Mouse (Mus musculus) kidney, embryonic 16.5 days (tissue): ENCODE measurements around the gene Chd2. TPM values are rescaled to one million over a fixed set of nuclear protein-coding genes. Genes with fewer than 3 reads are reported as not detected.
A peak's percentile ranks its signal among the peaks of the same experiment; 100 is the strongest.

ENCODE experiments used
- ATAC-seq: fragments of 200-750 bp; cut with Nextera tagmentation; 2 replicates; pipeline ENCODE4 v1.8.0; 2017; ENCODE audit warnings: moderate TSS enrichment; ENCODE audit not compliant: low FRiP score, low TSS enrichment
- H3K27ac ChIP-seq: fragments of 300-500 bp; sonication (generic); 2 replicates; pipeline ENCODE4 v1.5.1; 2014; ENCODE audit warnings: low read length
- H3K27me3 ChIP-seq: fragments of 300-500 bp; sonication (generic); 2 replicates; pipeline ENCODE4 v1.6.1; 2014; ENCODE audit warnings: low read length, control low read depth, mixed read lengths; ENCODE audit not compliant: insufficient read depth
- H3K36me3 ChIP-seq: fragments of 300-500 bp; sonication (generic); 2 replicates; pipeline ENCODE4 v1.6.1; 2014; ENCODE audit warnings: low read length, control low read depth, mixed read lengths; ENCODE audit not compliant: insufficient read depth
- H3K4me1 ChIP-seq: fragments of 300-500 bp; sonication (generic); 2 replicates; pipeline ENCODE4 v1.6.1; 2014; ENCODE audit warnings: low read length, control low read depth, mixed read lengths; ENCODE audit not compliant: insufficient read depth
- H3K4me2 ChIP-seq: fragments of 300-500 bp; sonication (generic); replicated peaks from 2 replicates; pipeline ENCODE4 v1.6.1; 2014; ENCODE audit warnings: low read depth, low read length
- H3K4me3 ChIP-seq: fragments of 300-500 bp; sonication (generic); 2 replicates; pipeline ENCODE4 v1.5.1; 2014; ENCODE audit warnings: mild to moderate bottlenecking, low read length
- H3K9ac ChIP-seq: fragments of 300-500 bp; sonication (generic); replicated peaks from 2 replicates; pipeline ENCODE4 v1.6.1; 2014; ENCODE audit warnings: low read length
- H3K9me3 ChIP-seq: fragments of 300-500 bp; sonication (generic); 2 replicates; pipeline ENCODE4 v1.6.1; 2016; ENCODE audit warnings: low read length, control low read depth
- WGBS: fragments of 180-500 bp; shearing (Covaris S2); extraction: QIAGEN DNeasy Blood & Tissue Kit; methylation state at CpG from one replicate; pipeline ENCODE4 v1.1.7; 2014; 5-methylcytosine and 5-hydroxymethylcytosine counted together
- polyA plus RNA-seq: library from polyadenylated mRNA; unstranded; fragments of >200 nt; fragmentation: Nextera tagmentation; extraction: Ambion mirVana; gene quantifications from 2 replicates; pipeline ENCODE4 v1.2.1, GENCODE M21; 2015

Gene Chd2
- polyA plus RNA-seq, 1 experiment from 2014 or later, result 45.3 TPM

DNA sequence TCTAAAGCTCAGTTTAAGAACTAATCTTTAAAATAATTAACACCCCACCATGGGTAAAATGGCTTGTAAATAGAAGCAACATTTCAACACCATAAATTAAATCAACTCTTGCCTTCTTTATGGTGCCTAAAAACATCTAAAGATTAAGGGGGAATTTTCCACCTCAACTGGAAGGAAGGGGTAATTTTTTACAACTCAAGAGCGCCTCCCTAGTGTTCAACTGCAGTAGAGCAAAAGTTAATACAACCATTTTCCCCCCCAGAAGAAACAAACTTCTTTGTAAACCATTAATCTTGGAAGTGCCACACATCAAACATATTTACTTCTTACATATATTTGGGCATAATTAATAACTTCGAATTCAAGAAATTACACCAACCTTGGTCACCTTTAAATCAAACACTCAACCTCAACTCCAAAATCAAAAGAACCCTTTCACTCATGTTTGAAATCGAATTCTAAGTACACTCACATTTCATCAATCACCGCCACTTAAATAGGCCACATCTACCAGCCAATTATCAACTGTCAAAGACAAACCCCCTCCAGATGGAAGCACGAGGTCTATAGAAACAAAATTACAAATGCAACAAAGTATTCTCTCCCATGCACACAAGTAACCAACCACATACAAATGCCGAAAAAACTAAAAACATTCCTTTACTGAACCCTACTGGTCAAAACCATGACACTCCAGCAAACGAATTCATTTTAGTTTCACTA is 662 bp upstream of the Chd2 start:
- H3K27ac ChIP-seq, result peak overlapping the region; percentile 48; the same call in 1 of the 2 replicates
- H3K9ac ChIP-seq, result no peak overlapping the region
- no peaks in the 10 kb centered on the region for H3K27me3 ChIP-seq
- ATAC-seq, result no peak
- H3K36me3 ChIP-seq, result peaks cover 14% of the 10 kb centered on the region
- H3K4me3 ChIP-seq, result no peak overlapping the region; the same call in 1 of the 2 replicates
- H3K4me2 ChIP-seq, result peak overlapping the region; percentile 51; the same call in 1 of the 2 replicates
- peaks cover 5% of the 10 kb centered on the region; the same call in 1 of the 2 replicates for H3K4me1 ChIP-seq
- H3K9me3 ChIP-seq, result no peaks in the 10 kb centered on the region
- 83% methylated on average over 7 of the region's 7 CpGs for WGBS

DNA sequence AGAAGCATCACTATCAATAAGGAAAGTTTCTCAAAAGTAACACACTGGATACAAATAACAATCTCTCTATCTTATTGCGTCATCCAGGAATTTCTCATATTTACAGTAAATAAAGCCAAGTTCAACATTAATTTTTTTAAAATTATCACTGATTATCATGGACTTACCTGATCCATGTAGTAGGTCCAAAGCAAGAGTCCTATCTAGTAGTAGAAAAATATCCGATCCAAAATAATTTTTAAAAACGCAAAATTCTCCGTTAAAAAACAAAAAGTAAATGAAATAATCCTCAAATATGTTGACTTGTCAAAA is 595 bp downstream of the Chd2 start:
- H3K27ac ChIP-seq, result peak overlapping the region; percentile 100
- peak overlapping the region; percentile 100 for H3K9ac ChIP-seq
- peaks cover 7% of the 10 kb centered on the region for H3K4me1 ChIP-seq
- H3K4me3 ChIP-seq, result peak overlapping the region; percentile 87
- H3K27me3 ChIP-seq, result no peaks in the 10 kb centered on the region
- H3K9me3 ChIP-seq, result no peaks in the 10 kb centered on the region
- peaks cover 9% of the 10 kb centered on the region for H3K36me3 ChIP-seq
- peak overlapping the region; percentile 56 for H3K4me2 ChIP-seq
- no peak for ATAC-seq
- under 1% methylated on average over 4 of the region's 4 CpGs for WGBS

GRCm38 (mm10) chr7:73540202-73541078 is 1.2 kb downstream of the Chd2 start:
- Histone ChIP-seq H3K27ac (peak overlapping the region; percentile 92), H3K4me2 (peak overlapping the region; percentile 56), H3K9me3 (no peaks in the 10 kb centered on the region), H3K36me3 (peaks cover 6% of the 10 kb centered on the region), H3K9ac (peak overlapping the region; percentile 86), H3K4me3 (peak overlapping the region; percentile 87), H3K27me3 (no peaks in the 10 kb centered on the region), H3K4me1 (peaks cover 13% of the 10 kb centered on the region)
- no peak for ATAC-seq
- under 1% methylated on average over 12 of the region's 12 CpGs for WGBS

DNA sequence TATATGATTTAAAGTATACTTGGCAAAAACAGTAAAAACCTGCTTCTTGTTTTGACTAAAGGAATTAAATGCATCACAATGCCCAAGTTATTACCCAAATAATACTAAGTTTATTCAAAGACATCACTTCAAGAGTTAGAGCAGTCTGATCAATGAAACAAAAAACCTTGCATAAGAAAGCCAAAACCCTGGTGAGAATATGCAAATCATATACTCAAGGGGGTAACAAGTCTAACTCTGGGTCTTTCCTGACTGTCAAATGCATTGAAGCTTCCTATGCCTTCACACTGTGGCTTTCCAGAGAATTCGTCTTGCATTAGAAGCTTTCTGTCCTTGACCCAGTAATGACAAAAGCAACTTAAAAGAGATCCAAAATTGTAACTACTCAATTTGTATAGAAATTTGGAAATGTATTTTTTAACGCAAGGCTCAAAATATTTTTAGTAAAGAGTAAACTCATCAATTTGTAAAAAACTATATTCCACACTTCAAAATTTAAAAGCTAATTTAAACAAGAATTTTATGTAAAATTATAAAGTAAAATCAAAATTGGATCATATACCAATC is 2.4 kb downstream of the Chd2 start:
- 19% methylated on average over 2 of the region's 2 CpGs for WGBS
- no peak for ATAC-seq

DNA sequence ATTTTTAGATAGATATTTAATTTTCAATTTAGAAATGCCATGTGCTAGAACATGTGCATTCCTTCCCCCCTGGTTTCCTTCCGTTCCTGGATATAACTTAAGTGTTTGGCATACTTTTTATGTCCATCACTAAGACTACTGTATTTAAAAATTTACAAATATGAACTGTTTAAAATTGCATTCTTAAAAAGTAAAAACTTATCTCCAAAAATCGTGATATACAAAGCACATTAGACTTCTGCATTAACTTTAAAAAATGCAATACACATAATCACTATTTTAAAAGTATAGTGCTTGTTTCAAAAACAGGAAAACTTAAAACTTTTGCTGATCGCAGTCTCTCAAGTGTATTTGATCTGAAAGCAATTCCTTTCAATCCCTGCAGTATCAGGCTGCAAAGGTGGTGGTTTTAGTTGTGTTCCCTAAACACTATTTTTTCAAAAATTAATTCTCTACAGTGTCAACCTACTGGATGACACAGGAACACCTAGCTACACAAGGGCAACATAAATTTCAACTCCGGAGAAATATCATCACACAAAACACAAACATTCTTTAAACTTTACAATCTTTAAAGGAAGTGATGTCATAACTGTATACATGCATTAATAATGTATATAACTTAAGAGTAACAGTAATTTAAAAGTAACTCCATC is 3.1 kb downstream of the Chd2 start:
- WGBS, result 7% methylated on average over 4 of the region's 4 CpGs
- Histone ChIP-seq H3K4me2 (peak overlapping the region; percentile 62), H3K9ac (peak overlapping the region; percentile 80), H3K27ac (peak overlapping the region; percentile 98), H3K36me3 (peaks cover 5% of the 10 kb centered on the region), H3K4me3 (peak overlapping the region; percentile 55), H3K9me3 (no peaks in the 10 kb centered on the region), H3K4me1 (peaks cover 28% of the 10 kb centered on the region), H3K27me3 (no peaks in the 10 kb centered on the region)
- ATAC-seq, result no peak

More for the DNA sequence above, 2.4 kb downstream of the Chd2 start:
- Histone ChIP-seq H3K27ac (peak overlapping the region; percentile 70; the same call in 1 of the 2 replicates), H3K4me2 (peak overlapping the region; percentile 62), H3K27me3 (no peaks in the 10 kb centered on the region), H3K9ac (peak overlapping the region; percentile 68), H3K4me3 (peak overlapping the region; percentile 47), H3K4me1 (peaks cover 22% of the 10 kb centered on the region), H3K9me3 (no peaks in the 10 kb centered on the region), H3K36me3 (peaks cover 6% of the 10 kb centered on the region)

GRCm38 (mm10) chr7:73537634-73538423 is 3.8 kb downstream of the Chd2 start:
- Histone ChIP-seq H3K4me3 (peak overlapping the region; percentile 55), H3K4me2 (peak overlapping the region; percentile 62), H3K9ac (peak overlapping the region; percentile 80), H3K36me3 (peaks cover 3% of the 10 kb centered on the region), H3K27me3 (no peaks in the 10 kb centered on the region), H3K9me3 (no peaks in the 10 kb centered on the region), H3K4me1 (peaks cover 36% of the 10 kb centered on the region), H3K27ac (peak overlapping the region; percentile 98)
- under 1% methylated on average over 46 of the region's 46 CpGs for WGBS
- ATAC-seq, result peak; percentile 99

DNA sequence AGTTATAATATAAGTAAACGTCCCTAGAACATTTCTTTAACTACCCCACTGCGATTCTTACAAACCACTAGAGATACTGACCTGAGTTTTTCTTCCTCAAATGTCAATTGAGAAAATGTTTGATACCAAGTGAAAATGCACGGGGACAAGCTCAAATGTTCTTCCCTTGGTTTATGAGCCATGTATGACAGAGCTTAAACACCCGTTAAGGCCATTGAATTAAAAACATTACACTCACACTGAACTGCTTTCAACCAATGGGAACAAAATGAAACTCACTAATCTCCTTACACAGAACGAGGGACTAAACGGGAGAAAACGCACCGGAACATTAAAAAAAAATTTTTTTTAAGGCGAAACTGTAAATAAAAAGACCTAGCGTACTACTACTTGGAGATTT is 4.4 kb downstream of the Chd2 start:
- ATAC-seq, result no peak
- H3K27me3 ChIP-seq, result no peaks in the 10 kb centered on the region
- no peaks in the 10 kb centered on the region for H3K9me3 ChIP-seq
- no peaks in the 10 kb centered on the region; the same call in 1 of the 2 replicates for H3K36me3 ChIP-seq
- peaks cover 38% of the 10 kb centered on the region for H3K4me1 ChIP-seq
- peak overlapping the region; percentile 62 for H3K9ac ChIP-seq
- peak overlapping the region; percentile 55 for H3K4me3 ChIP-seq
- 12% methylated on average over 10 of the region's 10 CpGs for WGBS
- H3K4me2 ChIP-seq, result peak overlapping the region; percentile 62
- peak overlapping the region; percentile 98 for H3K27ac ChIP-seq

DNA sequence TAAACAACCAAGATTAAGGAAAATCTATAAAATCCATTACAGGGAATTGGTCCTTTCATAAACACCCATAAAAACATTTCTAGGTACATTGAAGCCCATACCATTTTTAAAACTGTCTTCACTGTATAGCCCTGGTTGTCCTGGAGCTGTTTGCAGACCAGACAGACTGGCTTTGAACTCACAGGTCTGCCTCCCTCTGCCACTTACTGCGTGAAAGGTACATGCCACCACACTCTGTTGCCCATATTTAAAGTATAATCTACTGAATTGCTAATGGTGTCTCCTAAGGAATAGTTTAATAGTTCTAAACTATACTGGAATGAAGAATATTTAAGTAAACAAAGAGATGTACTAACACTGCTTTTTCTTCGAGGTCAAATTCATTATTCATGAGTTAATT is 5.1 kb downstream of the Chd2 start:
- Histone ChIP-seq H3K27ac (0 out of 2 replicates have a peak overlapping the region, but pooled peaks have one; percentile 62), H3K27me3 (no peaks in the 10 kb centered on the region), H3K4me3 (0 out of 2 replicates have a peak overlapping the region, but pooled peaks have one; percentile 12), H3K9ac (peak overlapping the region; percentile 62), H3K9me3 (no peaks in the 10 kb centered on the region), H3K4me2 (peak overlapping the region; percentile 62), H3K4me1 (peaks cover 45% of the 10 kb centered on the region), H3K36me3 (no peaks in the 10 kb centered on the region; the same call in 1 of the 2 replicates)
- WGBS, result 56% methylated on average over 2 of the region's 2 CpGs
- no peak for ATAC-seq

DNA sequence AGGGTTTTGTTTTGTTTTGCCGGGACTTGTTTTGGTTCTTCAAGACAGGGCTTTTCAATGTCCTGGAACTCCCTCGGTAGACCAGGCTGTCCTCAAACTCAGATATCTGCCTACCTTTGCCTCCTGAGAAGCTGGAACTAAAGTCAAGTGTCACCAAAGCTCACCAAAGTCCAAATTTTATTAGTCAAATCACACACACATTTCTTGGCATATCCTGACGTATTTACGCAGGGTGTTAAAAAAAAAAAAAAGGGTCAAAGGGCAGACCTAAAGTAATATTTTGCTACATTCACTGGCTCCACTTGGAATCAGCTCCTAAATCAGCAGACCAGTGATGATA is 5.8 kb downstream of the Chd2 start:
- Histone ChIP-seq H3K9ac (0 out of 2 replicates have a peak overlapping the region, but pooled peaks have one; percentile 1), H3K4me2 (no peak overlapping the region), H3K9me3 (no peaks in the 10 kb centered on the region), H3K36me3 (no peaks in the 10 kb centered on the region; the same call in 1 of the 2 replicates), H3K27ac (no peak overlapping the region), H3K27me3 (no peaks in the 10 kb centered on the region), H3K4me1 (peaks cover 49% of the 10 kb centered on the region), H3K4me3 (no peak overlapping the region)
- WGBS, result 40% methylated on average over 4 of the region's 4 CpGs
- no peak for ATAC-seq
